Mouse (Mus musculus) megakaryocyte, adult 5-6 weeks (primary cell): ENCODE data around the gene Eddm3b. TPM values are rescaled to one million over a fixed set of nuclear protein-coding genes. Genes with fewer than 3 reads are reported as not detected.

Experiments used
- total RNA-seq, 2 experiments: library from RNA; stranded (forward) in 1 of 2; stranded (reverse) in 1 of 2; fragments of 153-499, 151-499 nt in 1 of 2; fragments of 221-1000, 200-1000 nt in 1 of 2; gene quantifications; 2 replicates each; pipeline versions ENCODE4 v1.2.3 to v1.2.4; 2015 to 2017

Gene Eddm3b
- total RNA-seq, 2 experiments from 2014 or later = not detected

Other genes starting within 250 kb of the Eddm3b start
- 200 and 215 TPM in 2 replicates for gene Tep1, start 243.9 kb upstream of the Eddm3b start, total RNA-seq (2015)
- gene Tep1, start 243.9 kb upstream of the Eddm3b start, total RNA-seq (2017) = 131 and 161 TPM in 2 replicates
- 0.07 and 0.27 TPM in 2 replicates for gene Klhl33, start 216.9 kb upstream of the Eddm3b start, total RNA-seq (2015)
- 0.28 and 0.40 TPM in 2 replicates for gene Klhl33, start 216.9 kb upstream of the Eddm3b start, total RNA-seq (2017)
- gene Osgep, start 189.5 kb upstream of the Eddm3b start, total RNA-seq (2015) = 101 and 107 TPM in 2 replicates
- 87.9 and 125 TPM in 2 replicates for gene Osgep, start 189.5 kb upstream of the Eddm3b start, total RNA-seq (2017)
- 46.3 and 64.2 TPM in 2 replicates for gene Apex1, start 189.5 kb upstream of the Eddm3b start, total RNA-seq (2015)
- gene Apex1, start 189.5 kb upstream of the Eddm3b start, total RNA-seq (2017) = 34.8 and 47.0 TPM in 2 replicates
- gene Pip4p1, start 183.6 kb upstream of the Eddm3b start, total RNA-seq (2015) = 115 and 118 TPM in 2 replicates
- 38.5 and 39.9 TPM in 2 replicates for gene Pip4p1, start 183.6 kb upstream of the Eddm3b start, total RNA-seq (2017)
- 329 and 405 TPM in 2 replicates for gene Pnp, start 183.3 kb upstream of the Eddm3b start, total RNA-seq (2015)
- 158 and 204 TPM in 2 replicates for gene Pnp, start 183.3 kb upstream of the Eddm3b start, total RNA-seq (2017)
- 43.8 TPM in 1 of 2 replicates, not detected in the other for gene Gm49342, start 169.9 kb upstream of the Eddm3b start, total RNA-seq (2015)
- 161 and 177 TPM in 2 replicates for gene Gm49342, start 169.9 kb upstream of the Eddm3b start, total RNA-seq (2017)
- 14.4 and 16.7 TPM in 2 replicates for gene Pnp2, start 158.4 kb upstream of the Eddm3b start, total RNA-seq (2015)
- 6.7 and 9.6 TPM in 2 replicates for gene Pnp2, start 158.4 kb upstream of the Eddm3b start, total RNA-seq (2017)
- gene Rnase10, start 106.7 kb upstream of the Eddm3b start, total RNA-seq (2015) = not detected in 2 replicates
- gene Rnase10, start 106.7 kb upstream of the Eddm3b start, total RNA-seq (2017) = not detected in 2 replicates
- gene Rnase9, start 72.6 kb upstream of the Eddm3b start, total RNA-seq (2015) = 0.11 TPM in 1 of 2 replicates, not detected in the other
- not detected in 2 replicates for gene Rnase9, start 72.6 kb upstream of the Eddm3b start, total RNA-seq (2017)
- not detected in 2 replicates for gene Rnase11, start 64.3 kb upstream of the Eddm3b start, total RNA-seq (2015)
- not detected in 2 replicates for gene Rnase11, start 64.3 kb upstream of the Eddm3b start, total RNA-seq (2017)
- gene Rnase12, start 56.8 kb upstream of the Eddm3b start, total RNA-seq (2015) = 11.4 and 11.6 TPM in 2 replicates
- gene Rnase12, start 56.8 kb upstream of the Eddm3b start, total RNA-seq (2017) = 8.2 and 10.4 TPM in 2 replicates
- not detected in 2 replicates for gene Olfr750, start 40.0 kb upstream of the Eddm3b start, total RNA-seq (2015)
- not detected in 2 replicates for gene Olfr750, start 40.0 kb upstream of the Eddm3b start, total RNA-seq (2017)
- 36.2 and 44.8 TPM in 2 replicates for gene Rnase4, start 23.3 kb upstream of the Eddm3b start, total RNA-seq (2015)
- 21.0 and 22.3 TPM in 2 replicates for gene Rnase4, start 23.3 kb upstream of the Eddm3b start, total RNA-seq (2017)
- 8.2 and 10.0 TPM in 2 replicates for gene Ang, start 23.3 kb upstream of the Eddm3b start, total RNA-seq (2015)
- gene Ang, start 23.3 kb upstream of the Eddm3b start, total RNA-seq (2017) = 9.4 and 13.7 TPM in 2 replicates
- gene Rnase6, start 9.5 kb downstream of the Eddm3b start, total RNA-seq (2015) = 288 and 294 TPM in 2 replicates
- 303 and 351 TPM in 2 replicates for gene Rnase6, start 9.5 kb downstream of the Eddm3b start, total RNA-seq (2017)
- not detected in 2 replicates for gene Rnase1, start 32.4 kb downstream of the Eddm3b start, total RNA-seq (2015)
- not detected in 2 replicates for gene Rnase1, start 32.4 kb downstream of the Eddm3b start, total RNA-seq (2017)
- 7.5 and 8.9 TPM in 2 replicates for gene Rnase2b, start 47.8 kb downstream of the Eddm3b start, total RNA-seq (2015)
- 0.92 and 4.3 TPM in 2 replicates for gene Rnase2b, start 47.8 kb downstream of the Eddm3b start, total RNA-seq (2017)
- not detected in 2 replicates for gene Ang2, start 84.7 kb downstream of the Eddm3b start, total RNA-seq (2015)
- not detected in 2 replicates for gene Ang2, start 84.7 kb downstream of the Eddm3b start, total RNA-seq (2017)
- not detected in 2 replicates for gene Ear14, start 89.0 kb downstream of the Eddm3b start, total RNA-seq (2015)
- not detected in 2 replicates for gene Ear14, start 89.0 kb downstream of the Eddm3b start, total RNA-seq (2017)
- 5.9 and 6.8 TPM in 2 replicates for gene Rnase2a, start 141.7 kb downstream of the Eddm3b start, total RNA-seq (2015)
- gene Rnase2a, start 141.7 kb downstream of the Eddm3b start, total RNA-seq (2017) = 5.3 and 9.2 TPM in 2 replicates
- gene Gm7247, start 247.3 kb downstream of the Eddm3b start, total RNA-seq (2015) = not detected in 2 replicates
- not detected in 2 replicates for gene Gm7247, start 247.3 kb downstream of the Eddm3b start, total RNA-seq (2017)